Comparison of ENCODE assay signal across 8 mouse cellular contexts in genomic region chr4:123750707-123751312, GRCm38 (mm10). TPM values are rescaled to one million over a fixed set of nuclear protein-coding genes. Genes with fewer than 3 reads are reported as not detected.
A peak's percentile ranks its signal among the peaks of the same experiment; 100 is the strongest.
DNase-seq lines count a peak whose midpoint lies in the region; ATAC-seq lines count a peak whose summit lies in the region.

No protein-coding gene starts in this region.

- no peaks in the 10 kb centered on the region for H3K9me3 ChIP-seq in heart, embryonic 13.5 days

- no peak for ATAC-seq in heart, embryonic 13.5 days (ENCODE audit: extremely low read depth, insufficient number of reproducible peaks, low FRiP score, low TSS enrichment)

- H3K27ac ChIP-seq in heart, embryonic 13.5 days (replicated peaks), result 0 out of 2 replicates have a peak overlapping the region, but pooled peaks have one; percentile 20

- peaks cover 5% of the 10 kb centered on the region; the same call in 1 of the 2 replicates for H3K36me3 ChIP-seq in heart, embryonic 13.5 days

- under 1% methylated on average over 8 of the region's 8 CpGs for WGBS in heart, embryonic 13.5 days

- DNase-seq in adrenal gland, adult 2 months, result peak; percentile 45
- no peak for DNase-seq in adrenal gland, adult 8-10 months
- peak; percentile 10 for DNase-seq in thymus, postnatal 25 days
- DNase-seq in thymus, postnatal 4 days, result no peak
- peak; percentile 26 for DNase-seq in kidney, postnatal 10 days
- peak; percentile 56 for DNase-seq in lung, postnatal 36 days
- peak; percentile 52 for DNase-seq in testis, postnatal 14 days (ENCODE audit: low spot score)

- peaks cover 26% of the 10 kb centered on the region for H3K4me1 ChIP-seq in heart, embryonic 13.5 days

- H3K4me3 ChIP-seq in heart, embryonic 13.5 days, result peak overlapping the region; percentile 99

- no peaks in the 10 kb centered on the region for H3K27me3 ChIP-seq in heart, embryonic 13.5 days (replicated peaks)

- peak overlapping the region; percentile 93 for H3K4me2 ChIP-seq in heart, embryonic 13.5 days

- H3K9ac ChIP-seq in heart, embryonic 13.5 days, result peak overlapping the region; percentile 73

RNA-seq across cellular contexts. Expression of gene Akirin1, which starts 0.7 kb away (rescaled TPM):
- total RNA-seq in adrenal gland, adult 2 months (2021), result 10 to 100 TPM; 60.4 to 76.5 TPM
- polyA plus RNA-seq in adrenal gland, adult 2 months (2012; rRNA removed), result 179 and 200 TPM in 2 replicates
- 10 to 100 TPM; 70.9 to 77.6 (median 71.6) TPM for total RNA-seq in adrenal gland, adult 8-10 months (2022)
- 43.3 and 50.7 TPM in 2 replicates for polyA plus RNA-seq in heart, embryonic 13.5 days (2015; fragmentation: Nextera tagmentation; extraction: Ambion mirVana)

RNA-seq across cellular contexts. Expression of gene Ndufs5, which starts 32.8 kb away (rescaled TPM):
- total RNA-seq in adrenal gland, adult 2 months (2021), result 100 to 1,000 TPM; 178 to 276 TPM
- polyA plus RNA-seq in adrenal gland, adult 2 months (2012; rRNA removed), result 11.9 and 15.8 TPM in 2 replicates
- total RNA-seq in adrenal gland, adult 8-10 months (2022), result 100 to 1,000 TPM; 141 to 205 (median 168) TPM
- polyA plus RNA-seq in heart, embryonic 13.5 days (2015; fragmentation: Nextera tagmentation; extraction: Ambion mirVana), result 423 and 513 TPM in 2 replicates

RNA-seq across cellular contexts. Expression of gene Rhbdl2, which starts 36.9 kb away (rescaled TPM):
- total RNA-seq in adrenal gland, adult 2 months (2021), result 1 to 10 TPM in 1 of 2 experiments, under 1 TPM in 1; 0.63 to 1.3 TPM
- polyA plus RNA-seq in adrenal gland, adult 2 months (2012; rRNA removed), result 0.35 and 0.48 TPM in 2 replicates
- 1 to 10 TPM in 2 of 4 experiments, under 1 TPM in 2; 0.38 to 2.4 (median 1.2) TPM for total RNA-seq in adrenal gland, adult 8-10 months (2022)
- 2.2 and 2.3 TPM in 2 replicates for polyA plus RNA-seq in heart, embryonic 13.5 days (2015; fragmentation: Nextera tagmentation; extraction: Ambion mirVana)

Comparison
In these comparisons a context has a peak if more than half of its experiments do, and no peak if none do; other contexts are left out.
1. DNase-seq: peak in adrenal gland, adult 2 months (single experiment), thymus, postnatal 25 days (single experiment), kidney, postnatal 10 days (single experiment), lung, postnatal 36 days (single experiment) and testis, postnatal 14 days (single experiment); none in adrenal gland, adult 8-10 months (single experiment) and thymus, postnatal 4 days (single experiment).